Mouse (Mus musculus): ENCODE data around the gene Gm20812. TPM values are rescaled to one million over a fixed set of nuclear protein-coding genes. Genes with fewer than 3 reads are reported as not detected.
"Not testable (repeated sequence)": the region's sequence is repeated elsewhere in the genome, so short reads cannot be mapped to it uniquely, and the experiment has no call there.

The Gm20812 gene
- total RNA-seq (2021), result not detected in 2 replicates
- long read RNA-seq, experiment 1, result 0 reads
- long read RNA-seq, experiment 2, result 0 reads

DNA sequence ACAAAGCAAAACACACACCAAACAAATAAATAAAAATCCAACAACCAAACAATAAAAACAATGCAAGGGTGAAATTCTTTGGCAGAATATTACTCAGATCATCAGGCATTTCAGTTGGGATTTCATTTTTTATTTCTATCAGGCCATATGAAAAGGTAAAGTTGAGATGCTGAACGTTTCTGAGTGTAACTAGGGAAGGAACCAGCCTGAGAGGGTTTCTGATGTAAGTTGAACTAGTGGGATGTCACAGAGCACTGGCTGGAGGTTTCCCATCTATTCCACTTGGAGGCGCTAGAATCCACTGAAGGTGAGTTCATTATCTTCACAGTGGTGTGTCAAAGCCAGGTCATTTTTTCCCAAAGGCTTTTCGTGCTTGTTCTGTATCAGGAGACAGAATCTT, at the start of gene Gm20812:
TSS of gene Gm20812 (plus strand) at position 301 of the 400 bp plus-strand sequence.
- DNase-seq, result not testable (repeated sequence)

Other genes with a start within 250 kb of the Gm20812 start
- gene Gm29554, start 108.0 kb upstream of the Gm20812 start, total RNA-seq (2021), result not detected in 2 replicates

All from adrenal gland, postnatal 14 days (tissue).